ENCODE assay signal across 14 mouse cellular contexts in the genomic region with DNA sequence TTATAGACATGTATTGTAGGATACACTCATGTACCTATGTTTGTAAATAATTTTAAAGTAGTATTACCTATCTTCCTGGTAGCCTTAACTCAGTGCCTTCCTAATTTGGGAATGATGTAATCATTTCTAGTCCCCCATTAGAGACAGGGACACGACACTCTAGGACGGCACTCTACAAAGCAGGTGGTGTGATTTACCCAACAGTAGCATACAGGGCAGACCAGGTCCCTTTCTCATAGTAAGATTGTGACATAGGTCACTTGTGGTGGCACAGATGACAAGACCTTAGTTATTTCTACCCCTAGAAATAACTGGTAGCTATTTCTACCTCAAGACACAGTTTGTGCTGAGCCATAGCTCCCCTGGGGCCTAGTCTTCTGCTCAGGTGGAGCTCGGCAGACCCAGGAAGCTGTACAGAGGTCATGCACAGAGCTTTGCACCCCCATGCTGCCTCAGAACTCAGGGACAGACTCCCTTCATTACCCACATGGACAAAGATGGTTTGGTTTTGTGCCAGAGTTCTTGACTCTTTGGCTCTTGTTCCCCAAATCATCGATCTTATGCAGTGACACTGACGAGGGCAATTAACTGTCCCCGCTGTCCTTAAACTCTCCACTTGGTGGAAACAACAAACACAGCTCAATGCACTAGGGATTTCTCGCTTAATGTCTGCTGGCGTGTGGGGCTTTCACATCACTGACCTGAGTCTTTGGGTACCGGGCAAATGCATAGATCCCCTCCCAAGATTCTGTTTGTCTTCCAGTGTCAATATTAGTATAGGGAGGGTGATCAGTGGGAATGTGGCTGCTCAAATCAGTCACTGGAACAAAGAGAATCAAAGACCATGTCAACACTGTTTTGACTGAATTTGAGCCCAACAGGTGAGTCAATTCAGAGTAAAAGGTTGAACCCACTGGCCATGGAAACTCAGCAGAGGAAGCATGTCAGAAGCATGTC.
"Had no signal": no experiment of that assay in that cellular context is flagged by ENCODE, and none has a peak within 500 bp of the region (broad histone marks: within the 10 kb centered on the region; RNA-seq: fewer than 3 reads in every experiment).

No protein-coding gene starts in this region.

- H3K4me2 ChIP-seq: kidney, embryonic 15.5 days; limb, embryonic 12.5 days; neural tube, embryonic 15.5 days had no signal

- H3K27me3 ChIP-seq: kidney, embryonic 15.5 days; limb, embryonic 12.5 days; neural tube, embryonic 15.5 days had no signal

- H3K4me1 ChIP-seq: neural tube, embryonic 15.5 days had no signal

- H3K9me3 ChIP-seq: kidney, embryonic 15.5 days; limb, embryonic 12.5 days; midbrain, embryonic 10.5 days; neural tube, embryonic 15.5 days had no signal

- H3K27ac ChIP-seq: kidney, embryonic 15.5 days; limb, embryonic 12.5 days; midbrain, embryonic 10.5 days; neural tube, embryonic 15.5 days had no signal

- H3K4me3 ChIP-seq: kidney, embryonic 15.5 days; limb, embryonic 12.5 days; midbrain, embryonic 10.5 days; myocyte; neural tube, embryonic 15.5 days had no signal

- H3K9ac ChIP-seq: kidney, embryonic 15.5 days; limb, embryonic 12.5 days; neural tube, embryonic 15.5 days had no signal

- DNase-seq: kidney, adult 2 months; kidney, postnatal 14 days; layer of hippocampus, postnatal 36 days; lung, adult 18-20 months; lung, postnatal 36 days; midbrain, embryonic 14.5 days; right cerebral cortex, adult 18-20 months; right cerebral cortex, postnatal 25 days had no signal

- H3K36me3 ChIP-seq: kidney, embryonic 15.5 days; limb, embryonic 12.5 days; midbrain, embryonic 10.5 days; neural tube, embryonic 15.5 days had no signal

- ATAC-seq: intestine, embryonic 16.5 days had no signal
